Mouse (Mus musculus) layer of hippocampus, adult 11-12 months (tissue): ENCODE results near the gene Gnai2.

ENCODE experiments used
- DNase-seq: peaks from one replicate; pipeline ENCODE4 v3.0.0; 2022; ENCODE audit warnings: low spot score

The Gnai2 gene

DNA sequence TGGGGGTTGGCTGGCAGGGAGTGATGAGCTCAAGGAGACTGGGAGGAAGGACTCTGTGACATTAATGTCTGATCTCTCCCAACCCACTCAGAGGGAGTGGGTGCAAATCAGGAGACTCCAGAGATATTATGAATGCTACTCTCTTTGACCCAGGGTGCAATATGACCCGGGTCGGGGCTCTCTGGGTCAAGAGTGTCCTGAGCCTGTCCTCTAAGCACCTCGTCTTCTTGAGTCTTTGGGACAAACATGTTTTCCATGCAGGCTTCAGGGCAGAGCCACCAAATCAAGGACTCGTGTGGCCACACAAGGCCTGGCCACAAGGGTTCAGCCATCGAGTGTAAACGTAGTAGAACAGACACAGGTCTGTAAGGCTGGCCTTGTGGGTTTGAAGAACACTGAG lies 22.9 kb upstream of the Gnai2 start:
- DNase-seq = no peak

DNA sequence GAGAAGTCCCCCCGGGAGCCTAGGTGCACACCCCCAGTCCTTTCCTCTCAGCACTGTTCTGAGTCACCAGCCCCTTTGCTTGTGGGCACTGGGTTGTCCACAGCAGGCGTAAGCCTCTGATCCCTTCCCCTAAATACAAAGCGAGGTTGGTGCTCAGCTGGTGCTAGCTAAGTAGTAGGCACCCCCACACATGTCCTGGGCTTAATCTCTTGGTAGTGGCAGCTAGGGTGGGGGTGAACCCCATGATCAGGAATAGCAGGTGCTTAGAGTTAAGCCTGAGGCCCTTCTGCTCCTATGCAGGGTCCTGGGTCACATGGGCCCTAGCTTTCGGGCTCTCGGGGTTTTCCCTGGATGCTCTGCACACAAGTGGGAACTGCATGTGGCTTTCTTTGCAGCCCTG lies 22.0 kb upstream of the Gnai2 start:
- no peak for DNase-seq

DNA sequence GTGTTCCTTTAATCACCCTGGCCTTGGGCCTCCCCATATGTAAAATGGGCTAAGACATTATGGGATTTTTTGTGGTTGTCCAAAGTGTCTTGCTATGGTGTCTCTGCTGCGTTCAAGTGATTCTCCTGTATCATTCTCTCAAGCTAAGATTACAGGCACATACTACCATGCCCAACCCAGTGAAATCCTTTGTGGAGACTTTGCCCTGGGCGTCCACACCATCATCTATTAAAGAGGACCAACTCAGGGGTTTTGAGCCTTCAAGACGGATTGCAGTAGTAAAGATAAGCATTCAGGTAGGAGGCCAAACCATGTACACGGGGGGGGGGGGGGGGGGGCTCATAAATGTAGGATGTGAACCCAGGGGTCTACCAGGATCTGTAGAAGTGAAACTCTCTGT lies 19.4 kb upstream of the Gnai2 start:
- DNase-seq = no peak

DNA sequence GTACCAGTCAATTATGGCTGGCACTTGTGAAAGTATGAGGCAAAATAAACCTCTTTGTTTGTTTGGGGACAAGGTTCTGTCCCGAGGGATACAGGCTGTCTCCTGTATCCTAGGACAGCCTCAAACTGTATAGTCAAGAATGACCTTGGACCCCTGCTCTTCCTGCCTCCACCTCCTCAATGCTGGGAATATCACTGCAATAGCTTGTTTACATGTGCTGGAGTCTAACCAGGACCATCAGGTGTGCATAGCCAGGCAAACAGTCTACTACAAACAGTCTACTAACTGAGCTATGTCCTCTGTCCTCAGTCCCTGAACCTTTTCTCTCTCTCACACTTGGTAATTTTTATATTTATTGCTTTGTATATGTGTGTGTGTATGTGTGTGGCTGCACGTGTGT lies 18.3 kb upstream of the Gnai2 start:
- DNase-seq = no peak

DNA sequence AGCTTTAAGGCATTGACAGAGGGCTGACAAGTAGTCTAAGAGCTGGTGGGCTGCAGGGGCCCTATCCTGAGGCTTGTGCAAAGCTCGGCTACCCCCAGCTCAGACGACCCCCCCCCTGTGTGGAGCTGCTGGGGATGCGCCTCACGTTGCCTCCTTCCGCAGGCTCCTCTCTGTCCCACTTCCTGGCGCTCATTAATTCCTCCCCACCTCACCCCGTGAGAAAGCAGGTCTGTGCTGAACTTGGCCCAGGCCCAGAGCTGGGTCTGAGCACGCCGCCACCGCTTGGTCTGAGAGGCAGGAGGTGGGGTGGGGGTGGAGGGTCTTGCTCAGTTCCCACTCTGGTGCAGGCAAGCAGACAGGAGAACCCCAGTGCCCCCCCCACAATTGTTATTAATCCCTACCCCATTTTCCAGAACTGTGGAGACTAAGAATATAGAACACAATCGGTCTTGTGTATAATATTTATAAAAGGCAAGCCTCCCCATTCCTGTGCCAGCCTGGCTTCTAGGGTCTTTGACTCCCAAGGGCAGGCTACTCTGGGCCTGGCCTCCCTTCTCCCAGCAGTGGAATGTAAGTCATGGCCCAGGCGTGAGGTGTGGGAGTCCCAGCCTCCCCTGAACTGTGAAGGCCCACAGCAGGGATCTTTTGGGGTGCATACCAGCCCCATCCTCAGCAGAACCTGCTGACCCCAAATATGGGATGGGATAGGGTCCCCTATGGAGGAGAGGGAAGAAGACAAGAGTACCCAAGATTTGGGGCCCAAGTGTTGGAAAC lies 15.7 kb upstream of the Gnai2 start:
- DNase-seq = no peak

DNA sequence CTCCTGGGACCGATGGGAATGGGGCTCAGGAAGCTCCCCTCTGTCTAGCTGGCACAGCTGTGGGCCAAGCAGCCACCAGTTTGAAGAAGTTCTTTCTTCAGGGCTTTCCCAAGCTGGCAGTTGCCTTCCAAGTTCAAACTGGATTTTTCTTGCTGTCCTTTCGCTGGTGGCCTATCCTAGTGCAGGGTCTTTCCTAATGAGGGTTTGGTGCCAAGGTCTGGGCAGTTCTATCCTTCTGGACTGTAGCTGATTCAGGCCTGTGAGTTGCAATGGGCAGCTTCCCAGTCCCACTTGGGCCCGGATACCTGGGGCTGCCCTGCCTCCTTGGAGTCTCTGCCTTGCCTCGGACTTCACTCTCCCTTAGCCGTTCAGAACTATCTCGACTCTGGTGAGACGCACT lies 15.1 kb upstream of the Gnai2 start:
- no peak for DNase-seq

DNA sequence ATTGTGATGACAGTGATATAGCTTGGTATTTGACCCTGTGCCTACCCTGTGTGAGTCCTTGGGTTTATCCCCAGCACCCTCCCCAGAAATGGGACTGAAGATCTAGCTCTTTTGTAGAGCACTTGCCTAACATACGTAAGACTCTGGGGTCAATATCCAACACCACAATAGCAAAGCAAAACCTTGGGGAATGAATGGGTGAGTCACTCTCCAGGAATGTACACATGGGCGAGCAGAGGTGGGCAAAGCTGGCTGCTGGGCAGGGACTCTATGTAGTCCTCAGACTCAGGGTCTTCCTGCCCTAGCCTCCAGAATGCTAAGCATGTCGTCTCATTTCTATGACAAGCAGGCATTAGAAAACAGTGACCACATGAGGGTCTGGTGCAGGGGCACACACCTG lies 13.6 kb upstream of the Gnai2 start:
- DNase-seq = no peak

DNA sequence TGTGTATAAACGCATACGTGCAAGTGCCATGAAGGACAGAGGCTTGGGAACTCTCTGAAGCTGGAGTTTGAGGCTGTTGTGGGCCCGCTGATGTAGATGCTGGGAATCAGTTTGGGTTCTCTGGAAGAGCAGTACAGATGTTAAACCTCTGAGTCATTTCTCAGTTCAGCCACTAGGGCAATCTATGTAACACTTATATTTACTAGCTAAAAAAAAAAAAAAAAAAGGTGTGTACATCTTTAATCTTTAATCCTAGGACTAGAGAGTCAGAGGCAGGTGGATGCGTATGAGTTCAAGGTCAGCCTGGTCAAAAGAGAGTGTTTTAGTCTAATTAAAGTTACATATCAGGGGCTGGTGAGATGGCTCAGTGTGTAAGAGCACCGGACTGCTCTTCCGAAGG lies 11.8 kb upstream of the Gnai2 start:
- no peak for DNase-seq

DNA sequence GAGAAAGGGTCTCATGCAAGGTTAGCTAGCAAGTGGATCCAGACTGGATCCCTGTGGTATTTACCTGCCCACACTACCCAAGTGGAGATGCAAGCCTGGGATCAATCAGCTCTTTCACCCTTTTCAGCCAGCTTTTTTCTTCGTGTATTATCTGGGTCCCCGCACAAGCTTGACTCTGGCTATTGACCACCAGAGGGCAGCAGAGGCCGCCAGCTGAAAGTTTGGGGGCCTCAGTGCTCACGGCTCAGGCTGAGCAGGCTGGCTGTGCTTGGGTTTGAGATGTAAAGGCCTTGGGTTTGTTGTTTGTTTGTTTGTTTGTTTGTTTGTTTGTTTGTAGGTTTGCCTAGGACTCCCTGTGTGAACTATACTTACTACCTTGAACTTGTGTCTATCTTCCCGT lies 10.4 kb upstream of the Gnai2 start:
- DNase-seq = peak; percentile 81

DNA sequence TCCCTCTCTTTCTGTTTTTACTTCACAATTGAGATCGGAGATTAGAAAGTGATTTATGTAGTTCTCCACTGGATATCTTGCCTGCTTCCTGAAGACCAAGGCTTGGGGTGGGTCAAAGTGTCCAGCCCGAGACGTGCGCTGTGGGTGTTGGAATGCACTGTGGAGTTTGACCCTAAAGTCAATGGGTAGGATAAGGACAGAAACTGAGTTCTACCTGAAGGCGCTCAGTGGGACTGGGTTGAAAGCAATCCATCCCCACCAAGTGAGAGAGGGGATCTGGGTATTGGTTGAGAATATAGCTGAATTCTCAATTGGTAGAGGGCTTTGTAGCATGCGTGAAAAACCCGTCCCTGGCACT lies 10.0 kb upstream of the Gnai2 start:
- no peak for DNase-seq

DNA sequence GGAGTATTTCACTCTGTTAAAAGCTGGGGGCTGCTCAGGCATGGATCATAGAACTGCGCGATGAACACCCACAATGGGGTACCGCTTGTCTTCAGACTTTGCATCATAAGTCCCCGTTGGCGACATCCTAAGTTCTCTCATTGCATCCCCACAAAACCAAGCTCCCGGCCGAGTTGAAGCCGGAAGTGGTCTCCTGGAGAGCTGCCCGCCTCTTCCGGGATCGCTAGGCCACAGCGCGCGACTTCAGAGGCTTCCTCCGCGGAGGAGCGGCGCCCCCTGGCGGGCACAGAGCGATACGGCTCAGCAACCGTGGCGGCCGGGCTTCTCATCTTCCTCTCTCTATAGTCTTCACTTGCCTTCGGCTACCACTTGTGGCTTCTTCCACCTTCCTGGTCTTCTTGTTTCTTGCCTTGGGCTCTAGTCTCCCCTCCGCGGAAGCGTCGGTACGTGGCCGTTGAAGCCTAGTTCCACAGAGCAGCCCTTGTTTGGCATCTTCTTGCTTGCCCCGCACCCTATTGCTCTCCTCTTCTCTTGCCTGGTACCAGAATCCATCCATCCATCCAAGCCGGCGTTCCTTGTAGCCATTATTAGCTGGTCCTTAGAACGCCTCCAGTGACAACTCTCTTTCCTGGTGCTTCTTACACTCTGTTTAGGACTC lies 9.5 kb upstream of the Gnai2 start:
- peak; percentile 92 for DNase-seq

DNA sequence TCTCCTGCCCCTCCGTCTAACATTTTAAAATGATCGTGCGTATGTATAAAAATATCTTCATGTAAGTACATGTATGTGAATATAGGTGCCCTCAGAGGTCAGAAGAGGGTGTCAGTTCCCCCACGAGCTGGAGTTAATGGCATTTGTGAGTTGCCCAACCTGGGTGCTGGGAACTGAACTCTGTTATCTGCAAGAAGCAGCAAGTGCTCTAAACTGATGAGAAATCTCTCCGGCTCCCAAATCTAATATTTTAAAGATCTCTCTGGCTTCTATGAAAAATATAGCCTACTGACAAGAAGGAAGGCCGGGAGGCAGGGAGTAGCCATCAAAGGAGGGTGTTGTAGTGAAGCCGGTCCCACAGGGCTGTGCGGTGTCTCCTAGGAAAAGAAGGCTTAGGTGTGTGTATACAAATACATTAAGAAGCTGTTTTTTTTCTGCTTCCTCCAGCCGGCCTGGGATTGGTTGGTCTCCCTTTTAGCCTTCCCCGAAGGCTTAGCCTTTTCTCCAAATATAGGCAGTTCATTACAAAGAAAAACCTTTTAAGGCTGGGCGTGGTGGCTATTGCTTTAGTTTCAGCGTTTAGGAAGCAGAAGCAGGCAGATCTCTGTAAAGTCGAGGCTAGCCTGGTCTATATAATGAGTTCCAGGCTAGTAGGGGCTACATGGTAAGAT lies 8.5 kb upstream of the Gnai2 start:
- DNase-seq = no peak

DNA sequence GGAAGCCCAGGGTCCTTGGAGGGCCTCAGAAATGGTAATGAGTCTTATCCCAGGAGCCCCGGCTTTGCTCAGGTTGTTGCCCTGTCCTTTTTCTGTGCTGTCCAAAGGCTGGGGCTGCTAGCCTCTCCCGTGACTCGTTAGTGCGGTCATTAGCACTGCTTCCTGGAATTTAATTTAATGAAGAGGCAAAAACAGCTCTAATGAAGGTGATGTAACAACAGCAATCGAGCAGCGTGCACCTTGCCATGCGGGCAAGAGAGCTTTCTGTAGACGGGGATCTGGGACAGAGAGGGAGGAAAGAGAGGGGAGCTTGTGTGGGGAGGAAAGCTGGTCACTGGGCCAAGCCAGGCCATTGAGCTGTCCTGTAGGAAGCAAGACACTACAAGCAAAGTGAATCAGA lies 6.5 kb upstream of the Gnai2 start:
- DNase-seq = no peak

DNA sequence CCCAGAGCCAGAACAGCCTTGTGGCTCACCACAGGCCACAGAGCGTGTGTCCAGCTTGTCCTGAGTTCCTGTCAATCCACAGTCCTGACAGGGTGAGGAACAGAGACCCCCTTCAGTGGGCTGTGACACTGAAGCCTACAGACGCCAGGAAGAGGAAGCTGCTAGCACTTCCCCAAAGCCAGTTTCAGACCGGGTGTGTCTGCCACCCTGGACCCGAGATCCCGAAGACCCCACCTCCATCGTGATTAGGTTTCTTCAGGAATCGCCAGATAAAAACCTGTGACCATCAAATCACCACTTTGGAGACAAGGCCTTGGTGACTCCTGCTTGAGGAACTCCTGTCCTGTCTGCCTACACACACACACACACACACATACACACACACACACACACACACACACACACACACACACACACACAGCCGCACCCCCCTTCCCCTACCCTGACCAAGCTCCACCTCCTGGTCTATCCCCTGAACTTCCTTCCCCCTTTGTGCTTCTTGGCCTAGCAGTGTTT lies 5.1 kb upstream of the Gnai2 start:
- DNase-seq = peak; percentile 46

DNA sequence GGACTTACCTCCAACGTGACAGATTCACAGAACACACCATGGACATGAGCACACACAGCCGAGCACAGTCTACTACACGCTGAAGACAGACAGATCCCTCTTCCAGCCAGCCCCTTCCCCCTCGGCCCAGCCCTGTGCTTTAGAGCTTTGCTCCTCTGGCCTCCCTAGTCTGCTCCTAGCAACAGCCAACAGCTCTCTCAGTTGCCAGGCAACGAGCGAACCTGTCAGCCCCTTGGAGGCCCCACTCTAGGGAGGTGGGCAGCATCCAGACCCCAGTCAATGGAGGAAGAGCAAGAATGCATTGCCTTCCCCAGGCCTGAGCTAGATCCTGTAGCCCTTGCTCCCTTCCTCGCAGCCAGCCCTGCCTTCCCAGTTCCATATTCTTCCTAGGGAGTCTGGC lies 1.9 kb upstream of the Gnai2 start:
- no peak for DNase-seq

DNA sequence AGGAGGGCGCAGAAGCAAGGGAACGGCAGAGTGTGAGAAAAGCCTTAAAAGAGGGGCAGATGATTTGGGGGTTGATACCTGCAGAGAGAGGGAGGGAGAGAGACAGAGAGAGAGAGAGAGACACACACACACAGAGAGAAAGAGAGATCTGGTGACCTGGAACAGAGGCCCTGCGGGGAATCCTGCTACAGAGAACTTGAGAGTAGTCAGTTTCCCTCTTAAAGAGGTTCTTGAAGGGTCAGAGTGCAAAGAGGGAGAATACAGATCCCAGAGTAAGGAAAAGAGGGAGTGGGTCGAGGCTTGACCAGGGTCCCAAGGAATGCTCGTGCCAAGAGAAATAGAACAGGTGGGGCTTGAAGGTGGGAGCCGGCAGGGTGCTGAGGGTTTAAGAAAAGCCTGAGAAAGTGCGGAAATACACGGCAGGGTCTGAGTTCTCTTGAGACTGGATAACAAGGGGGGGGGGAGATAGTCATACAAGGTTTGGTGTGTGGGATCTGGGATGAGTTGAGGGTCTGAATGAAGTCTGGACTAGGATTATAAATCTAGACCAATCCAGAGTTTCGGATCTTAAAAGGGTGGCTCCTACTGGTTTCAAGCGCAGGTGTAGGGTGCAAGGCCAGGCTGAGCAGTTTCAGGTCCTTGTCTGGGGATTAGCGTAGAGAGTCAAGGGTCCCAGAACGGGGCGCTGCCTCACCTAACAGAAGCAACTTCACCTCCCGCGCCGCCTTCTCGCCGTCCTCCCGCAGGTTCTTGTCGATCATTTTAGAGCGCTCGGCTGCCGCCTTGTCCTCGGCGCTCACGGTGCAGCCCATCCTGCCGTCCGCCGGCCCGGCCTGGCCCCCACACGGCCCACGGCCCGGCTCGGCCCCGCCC lies 525 bp downstream of the Gnai2 start:
- no peak for DNase-seq

DNA sequence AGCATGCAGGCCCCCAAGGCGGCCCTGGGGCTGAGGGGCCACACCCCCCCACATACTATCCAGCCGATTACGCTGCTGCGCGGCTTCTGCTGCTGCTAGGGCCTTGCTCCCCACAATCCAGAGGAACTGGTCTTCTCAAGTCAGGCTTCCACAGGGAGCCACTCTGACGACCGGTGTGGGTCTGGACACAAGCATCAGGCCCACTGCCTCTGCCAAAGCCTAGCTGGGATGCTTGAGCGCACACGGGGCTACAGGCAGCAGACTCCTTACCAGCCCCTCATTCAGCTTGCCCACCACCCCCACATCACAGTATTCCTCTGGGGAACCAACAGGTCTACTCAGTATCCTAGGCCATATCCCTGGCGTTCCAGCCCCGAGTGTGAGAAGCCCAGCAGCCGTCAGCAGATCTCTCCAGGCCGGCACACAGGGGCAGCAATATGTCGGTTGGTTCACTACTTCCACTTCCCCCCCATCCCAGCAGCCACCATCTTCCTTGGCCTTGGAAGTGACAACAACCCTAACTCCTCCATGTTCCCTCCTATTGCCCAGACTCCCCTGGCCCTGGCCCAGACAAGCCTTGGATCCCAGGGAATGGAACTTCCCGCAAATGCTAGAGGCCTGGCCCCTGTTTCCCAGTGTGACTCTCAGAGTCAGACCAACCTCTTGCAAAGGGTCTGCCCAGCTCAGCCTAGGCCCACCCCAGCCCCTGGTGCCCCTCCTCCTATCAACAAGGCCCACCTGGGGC lies 1.3 kb downstream of the Gnai2 start:
- peak; percentile 41 for DNase-seq

DNA sequence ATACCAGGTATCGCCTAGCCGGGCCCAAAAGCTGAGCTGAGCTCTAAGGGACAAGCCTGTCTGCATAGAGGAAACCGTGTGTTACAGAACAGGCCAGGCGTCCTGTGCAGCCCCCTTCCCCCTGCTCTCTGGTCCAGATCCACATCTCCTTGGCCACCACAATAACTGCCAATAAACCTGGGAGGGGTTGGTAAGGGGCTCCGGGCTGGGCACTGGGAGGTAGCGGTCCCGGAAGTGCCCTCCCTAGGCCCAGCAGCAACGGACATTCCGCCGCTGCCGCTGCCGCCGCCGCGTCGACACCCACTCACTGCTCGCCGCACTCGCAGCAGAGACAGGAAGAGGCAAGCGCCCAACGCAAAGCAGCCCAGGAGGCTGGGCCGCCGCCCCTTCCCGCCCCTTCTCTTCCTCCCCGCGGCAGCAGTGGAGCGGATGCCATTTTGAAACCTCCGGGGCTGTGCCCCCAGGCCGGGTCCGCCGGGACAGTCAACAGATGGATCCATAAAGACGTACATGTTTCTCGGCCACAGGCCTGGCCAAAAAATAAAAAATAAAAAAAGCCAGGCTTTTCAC lies 2.0 kb downstream of the Gnai2 start:
- peak; percentile 78 for DNase-seq

DNA sequence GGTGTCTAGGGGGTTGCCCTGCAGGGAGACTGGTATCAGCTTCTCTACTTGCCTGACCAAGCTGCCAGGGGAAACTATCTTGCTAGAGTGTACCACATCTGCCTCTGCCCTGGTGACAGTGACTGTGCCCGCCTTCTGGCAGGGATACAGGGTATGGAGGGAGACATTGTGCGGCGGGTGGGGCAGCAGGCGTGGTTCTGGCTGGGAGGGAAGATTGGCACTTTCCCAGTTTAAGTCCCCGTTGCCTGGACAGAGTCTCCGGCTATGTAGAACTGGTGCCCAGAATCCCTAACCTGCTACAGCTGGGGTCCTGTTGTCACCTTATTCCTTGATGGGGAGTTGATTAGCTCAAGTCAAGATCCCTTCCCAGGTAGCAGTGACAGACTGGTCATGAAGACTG lies 2.7 kb downstream of the Gnai2 start:
- DNase-seq = peak; percentile 50

DNA sequence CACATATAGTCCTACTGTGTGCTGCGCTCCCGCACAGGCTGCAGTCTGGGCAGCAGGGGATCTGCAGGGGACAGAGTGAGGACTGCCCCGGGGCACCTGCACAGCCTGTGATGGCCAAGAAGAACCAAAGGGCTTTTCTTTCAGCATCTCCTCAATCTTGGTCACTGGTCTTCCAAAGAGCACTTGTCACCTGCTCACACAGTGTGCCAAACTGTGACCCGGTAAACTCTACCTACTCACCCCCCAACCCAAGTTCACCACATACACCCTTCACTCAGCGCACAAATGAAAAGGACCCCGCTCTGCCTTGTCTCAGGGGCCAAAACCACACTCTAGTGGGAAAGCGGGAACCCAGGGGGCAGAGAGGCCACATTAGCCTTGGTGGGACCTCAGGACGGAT lies 3.3 kb downstream of the Gnai2 start:
- no peak for DNase-seq

DNA sequence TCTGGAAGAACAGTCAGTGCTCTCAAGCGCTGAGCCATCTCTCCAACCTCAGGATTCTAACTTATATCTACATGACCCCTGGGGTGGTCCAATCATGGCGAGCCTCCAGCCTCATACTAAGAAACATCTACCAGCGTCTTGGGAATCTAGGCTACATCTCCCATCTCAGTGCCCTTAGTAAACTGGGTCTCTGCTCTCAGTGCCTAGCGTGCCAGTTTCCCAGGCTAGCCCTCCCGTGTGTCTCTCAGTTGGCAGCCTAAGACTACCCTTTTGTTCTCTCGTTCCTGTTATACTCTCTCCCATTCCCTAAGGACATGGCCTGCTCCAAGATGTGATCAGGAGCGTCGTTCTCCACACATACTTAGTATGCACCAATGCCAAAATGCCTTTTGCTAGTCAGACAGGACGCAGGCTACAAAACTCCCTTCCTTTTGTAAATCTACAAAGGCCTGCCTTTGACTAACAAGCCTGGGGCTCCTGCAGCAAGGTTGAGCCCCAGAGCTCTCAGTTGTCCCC lies 3.8 kb downstream of the Gnai2 start:
- DNase-seq = no peak
